9 mouse cellular contexts compared by ENCODE assay signal in genomic region chr5:115431061-115431897, GRCm38 (mm10). TPM values are rescaled to one million over a fixed set of nuclear protein-coding genes. Genes with fewer than 3 reads are reported as not detected.
A peak's percentile ranks its signal among the peaks of the same experiment; 100 is the strongest.
DNase-seq lines count a peak whose midpoint lies in the region; ATAC-seq lines count a peak whose summit lies in the region.
"Had no signal": no experiment of that assay in that cellular context is flagged by ENCODE, and none has a peak within 500 bp of the region (broad histone marks: within the 10 kb centered on the region; RNA-seq: fewer than 3 reads in every experiment).

No protein-coding gene starts in this region.

- peak overlapping the region; percentile 96 for H3K4me3 ChIP-seq in hindbrain, embryonic 13.5 days
- peak overlapping the region; percentile 96 for H3K4me3 ChIP-seq in midbrain, embryonic 16.5 days (ENCODE audit: low read depth, low read length)

- H3K27ac ChIP-seq in hindbrain, embryonic 13.5 days = peak overlapping the region; percentile 100
- H3K27ac ChIP-seq in midbrain, embryonic 16.5 days (ENCODE audit: low read length) = peak overlapping the region; percentile 98

- H3K9me3 ChIP-seq in hindbrain, embryonic 13.5 days = no peaks in the 10 kb centered on the region
- no peaks in the 10 kb centered on the region for H3K9me3 ChIP-seq in midbrain, embryonic 16.5 days (replicated peaks; ENCODE audit: control insufficient read depth, low read length, poor library complexity, severe bottlenecking)
- H3K9me3 ChIP-seq: megakaryocyte, embryonic 14.5 days had no signal

- peaks cover 76% of the 10 kb centered on the region for H3K4me1 ChIP-seq in hindbrain, embryonic 13.5 days (replicated peaks)
- peaks cover 63% of the 10 kb centered on the region for H3K4me1 ChIP-seq in midbrain, embryonic 16.5 days (ENCODE audit: control insufficient read depth, insufficient read depth, low read length)

- peak overlapping the region; percentile 100 for H3K9ac ChIP-seq in hindbrain, embryonic 13.5 days
- H3K9ac ChIP-seq in midbrain, embryonic 16.5 days (ENCODE audit: low read depth, low read length) = peak overlapping the region; percentile 100

- H3K27me3 ChIP-seq in hindbrain, embryonic 13.5 days = no peaks in the 10 kb centered on the region
- H3K27me3 ChIP-seq in midbrain, embryonic 16.5 days (ENCODE audit: control insufficient read depth, insufficient read depth, low read depth, low read length) = no peaks in the 10 kb centered on the region

- no peak for ATAC-seq in hindbrain, embryonic 13.5 days (ENCODE audit: low FRiP score)
- no peak for ATAC-seq in midbrain, embryonic 16.5 days

- H3K4me2 ChIP-seq in hindbrain, embryonic 13.5 days = peak overlapping the region; percentile 92
- peak overlapping the region; percentile 95 for H3K4me2 ChIP-seq in midbrain, embryonic 16.5 days (ENCODE audit: low read length)

- intact Hi-C loops in left cerebral cortex, postnatal 4 days (cut with DNase I) = loop anchor here (5.0 kb wide), 1 partner anchor 74 kb away; no protein-coding TSS in a partner anchor
- intact Hi-C loops in left cerebral cortex, postnatal 10 days (cut with DNase I) = no loop called here

- 4% methylated on average over 14 of the region's 14 CpGs for WGBS in hindbrain, embryonic 13.5 days
- WGBS in midbrain, embryonic 16.5 days = 3% methylated on average over 14 of the region's 14 CpGs

- peak; percentile 83 for DNase-seq in left cerebral cortex, postnatal 4 days
- no peak for DNase-seq in left cerebral cortex, postnatal 10 days (ENCODE audit: extremely low spot score in 1 of 2, low spot score in 2 of 2)
- DNase-seq in embryo, embryonic 10.5 days (ENCODE audit: low spot score) = peak; percentile 84
- DNase-seq in urinary bladder, postnatal 10 days (ENCODE audit: low spot score) = no peak
- DNase-seq in thymus, postnatal 14 days = no peak
- DNase-seq in frontal cortex, adult 2 months (ENCODE audit: extremely low spot score in 1 of 2, low spot score in 1 of 2) = no peak

- peaks cover 8% of the 10 kb centered on the region; the same call in 1 of the 2 replicates for H3K36me3 ChIP-seq in hindbrain, embryonic 13.5 days
- no peaks in the 10 kb centered on the region for H3K36me3 ChIP-seq in midbrain, embryonic 16.5 days (ENCODE audit: control insufficient read depth, insufficient read depth, low read length)

RNA-seq across cellular contexts. Expression of gene Msi1, which starts 1.9 kb away (rescaled TPM):
- 100 to 1,000 TPM; 110 to 114 TPM for total RNA-seq in left cerebral cortex, postnatal 4 days (2021)
- total RNA-seq in left cerebral cortex, postnatal 10 days (2021) = 10 to 100 TPM; 54.2 to 58.0 TPM
- polyA plus RNA-seq in hindbrain, embryonic 13.5 days (2015; fragmentation: Nextera tagmentation; extraction: Ambion mirVana) = 71.8 and 76.9 TPM in 2 replicates
- 47.9 and 53.7 TPM in 2 replicates for polyA plus RNA-seq in midbrain, embryonic 16.5 days (2015; fragmentation: Nextera tagmentation; extraction: Ambion mirVana)
- polyA plus RNA-seq in frontal cortex, adult 2 months (2012; rRNA removed) = 58.3 and 61.5 TPM in 2 replicates

RNA-seq across cellular contexts. Expression of gene Pla2g1b, which starts 34.8 kb away (rescaled TPM):
- not detected for total RNA-seq in left cerebral cortex, postnatal 4 days (2021)
- not detected for total RNA-seq in left cerebral cortex, postnatal 10 days (2021)
- not detected in 2 replicates for polyA plus RNA-seq in hindbrain, embryonic 13.5 days (2015; fragmentation: Nextera tagmentation; extraction: Ambion mirVana)
- not detected in 2 replicates for polyA plus RNA-seq in midbrain, embryonic 16.5 days (2015; fragmentation: Nextera tagmentation; extraction: Ambion mirVana)
- not detected in 2 replicates for polyA plus RNA-seq in frontal cortex, adult 2 months (2012; rRNA removed)

RNA-seq across cellular contexts. Expression of gene Sirt4, which starts 53.2 kb away (rescaled TPM):
- 10 to 100 TPM; 28.4 to 31.5 TPM for total RNA-seq in left cerebral cortex, postnatal 4 days (2021)
- total RNA-seq in left cerebral cortex, postnatal 10 days (2021) = 10 to 100 TPM; 26.8 to 31.2 TPM
- 30.0 TPM in 2 replicates for polyA plus RNA-seq in hindbrain, embryonic 13.5 days (2015; fragmentation: Nextera tagmentation; extraction: Ambion mirVana)
- 32.3 and 32.7 TPM in 2 replicates for polyA plus RNA-seq in midbrain, embryonic 16.5 days (2015; fragmentation: Nextera tagmentation; extraction: Ambion mirVana)
- polyA plus RNA-seq in frontal cortex, adult 2 months (2012; rRNA removed) = 86.3 and 86.5 TPM in 2 replicates

Comparison
In these comparisons a context has a peak if more than half of its experiments do, and no peak if none do; other contexts are left out.
1. DNase-seq: peak in left cerebral cortex, postnatal 4 days (single experiment) and embryo, embryonic 10.5 days (single experiment); none in left cerebral cortex, postnatal 10 days (0 of 2), urinary bladder, postnatal 10 days (single experiment), thymus, postnatal 14 days (single experiment) and frontal cortex, adult 2 months (0 of 2).